Mouse (Mus musculus) layer of hippocampus, adult 8-10 months (tissue): ENCODE data around the gene Dnajb2. TPM values are rescaled to one million over a fixed set of nuclear protein-coding genes. Genes with fewer than 3 reads are reported as not detected.

ENCODE experiments used
- DNase-seq, 2 experiments: peaks; one replicate each; pipeline ENCODE4 v3.0.0; 2022; ENCODE audit warnings: low spot score in 2 of 2
- total RNA-seq, 4 experiments: library from RNA; stranded (reverse); gene quantifications; 2 replicates each; pipeline ENCODE4 v1.2.4; 2022

Dnajb2 gene
- total RNA-seq, 4 experiments from 2014 or later: 83.1 to 108 (median 93.1) TPM

DNA sequence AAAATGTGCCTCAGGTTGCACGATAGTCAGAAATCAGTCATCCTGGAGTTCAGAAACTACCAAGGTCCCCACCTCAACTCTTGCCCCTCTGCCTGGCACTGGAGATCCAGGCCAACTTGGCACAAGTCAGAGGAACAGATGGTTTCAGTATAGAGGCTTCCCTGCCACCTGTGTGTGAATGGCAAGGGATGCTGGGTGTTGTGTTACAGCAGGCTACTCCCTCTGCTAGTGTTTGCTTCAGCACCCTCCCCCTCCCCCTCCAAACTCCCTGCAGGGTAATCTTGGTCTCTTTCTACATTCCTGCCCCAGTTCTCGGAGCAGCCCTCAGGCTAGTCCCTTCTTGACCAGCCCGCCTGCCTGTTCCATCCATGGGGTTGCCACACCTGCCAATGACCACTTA is 14.3 kb downstream of the Dnajb2 start:
- DNase-seq: no peak

DNA sequence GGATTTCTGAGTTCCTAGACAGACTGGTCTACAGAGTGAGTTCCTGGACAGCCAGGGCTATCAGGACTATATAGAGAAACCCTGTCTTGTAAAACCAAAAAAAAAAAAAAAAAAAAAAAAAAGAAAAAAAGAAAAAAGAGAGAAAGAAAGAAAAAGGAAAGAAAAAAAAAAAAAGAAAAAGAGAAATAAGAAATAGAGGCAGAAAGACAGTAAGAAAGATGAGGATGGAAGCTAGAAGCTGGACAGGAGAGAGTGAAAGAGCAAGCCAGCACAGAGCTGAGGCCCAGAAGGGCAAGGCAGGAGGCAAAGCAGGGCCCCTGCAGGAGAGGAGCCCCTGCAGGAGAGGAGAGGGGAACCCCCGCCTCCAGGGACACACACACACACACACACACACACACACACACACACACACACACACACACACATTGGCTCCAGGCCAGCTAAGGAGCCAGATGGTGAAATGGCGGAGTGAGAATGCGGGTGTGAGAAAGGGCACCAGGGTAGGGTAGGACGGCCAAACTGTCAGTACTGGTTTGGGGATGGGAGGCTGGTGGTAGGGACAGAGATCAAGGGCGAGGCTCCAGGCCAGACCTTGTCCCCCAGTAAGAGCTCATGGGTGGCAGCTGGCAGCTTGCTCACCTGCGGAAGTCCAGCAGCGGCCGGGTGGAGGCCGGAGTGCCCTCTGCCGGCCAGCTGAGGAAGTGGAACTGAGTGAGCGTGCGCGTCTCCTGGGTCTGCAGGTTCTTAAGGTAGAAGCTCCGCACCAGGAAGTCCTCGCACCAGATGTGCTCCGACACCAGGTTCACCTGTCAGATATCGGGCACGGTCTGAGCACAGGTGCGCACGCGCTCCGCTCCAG is 15.1 kb downstream of the Dnajb2 start:
- DNase-seq: no peak

DNA sequence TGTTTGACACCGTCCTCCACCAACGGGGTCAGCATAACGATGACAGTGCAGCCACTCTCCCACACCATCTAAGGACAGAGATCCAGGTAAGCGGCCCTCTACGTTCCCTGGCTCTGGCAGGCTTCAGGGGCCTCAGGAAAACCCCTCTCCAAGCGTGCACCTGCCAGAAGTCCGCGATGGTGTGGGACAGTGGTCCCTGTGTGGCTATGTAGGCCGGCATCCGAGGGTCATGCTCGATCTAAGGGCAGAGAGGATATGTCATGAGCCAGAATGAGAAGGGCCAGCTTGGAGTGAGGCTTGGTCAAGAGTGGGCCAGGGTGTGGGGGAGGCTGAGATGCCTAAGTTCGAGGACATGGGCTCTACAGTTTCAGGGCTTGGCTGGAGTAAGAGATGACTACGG is 16.1 kb downstream of the Dnajb2 start:
- no peak for DNase-seq

DNA sequence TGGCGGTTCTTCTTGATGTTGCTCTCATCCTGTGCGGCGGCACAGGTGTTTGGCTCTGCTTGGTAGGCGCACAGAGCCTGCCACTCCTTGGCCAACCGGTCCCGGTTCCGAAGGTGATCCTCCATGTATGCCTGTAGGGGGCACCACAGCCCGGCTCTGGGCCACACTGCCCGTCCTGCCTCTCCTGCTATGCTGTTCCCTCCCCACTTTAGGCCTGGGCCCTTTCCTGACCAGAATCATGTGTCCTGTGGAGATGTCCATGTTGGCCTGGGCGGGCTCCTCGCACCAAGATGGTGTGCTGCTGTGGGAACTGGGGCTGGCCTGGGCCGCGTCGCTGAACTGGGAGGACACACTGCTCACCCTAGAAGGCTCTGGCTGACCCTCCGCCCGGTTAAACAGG is 16.8 kb downstream of the Dnajb2 start:
- no peak for DNase-seq

DNA sequence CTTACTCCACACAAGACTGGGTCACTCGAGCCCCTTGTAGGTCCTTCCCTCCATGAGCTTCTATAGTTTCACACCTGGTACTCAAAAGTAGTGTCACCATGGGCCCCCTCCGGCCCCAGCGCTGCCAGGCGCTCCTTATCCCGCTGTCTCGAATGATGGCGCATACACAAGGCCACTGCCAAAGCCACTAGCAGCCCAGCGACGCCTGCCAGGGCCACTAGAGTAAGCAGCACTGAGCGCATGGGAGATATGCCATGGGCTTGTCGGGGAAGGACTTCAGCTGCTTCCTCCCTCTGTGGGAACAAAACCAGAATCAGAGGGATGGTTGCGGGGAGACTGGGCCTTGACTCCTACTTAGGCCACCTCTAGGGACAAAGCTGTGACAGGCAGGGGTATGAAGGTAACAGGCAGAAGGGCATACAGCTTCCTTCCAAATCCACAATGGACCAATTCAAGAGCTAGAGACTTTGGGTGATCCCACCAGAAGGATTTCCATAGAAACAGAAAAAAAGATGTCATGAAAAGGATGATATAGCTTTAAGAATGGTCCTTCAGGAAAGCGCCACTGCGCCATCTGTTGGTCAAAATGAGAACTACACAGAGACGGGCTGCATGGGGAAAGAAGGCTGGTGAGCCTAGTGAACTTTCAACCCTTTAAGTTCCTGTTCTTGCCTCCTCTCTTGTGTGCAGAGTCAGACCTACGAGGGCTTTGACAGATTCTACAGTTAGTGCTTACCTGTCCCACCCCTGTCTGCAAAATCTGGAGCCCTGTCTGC is 17.8 kb downstream of the Dnajb2 start:
- DNase-seq: peak in 1 of 2 experiments; percentile 85

DNA sequence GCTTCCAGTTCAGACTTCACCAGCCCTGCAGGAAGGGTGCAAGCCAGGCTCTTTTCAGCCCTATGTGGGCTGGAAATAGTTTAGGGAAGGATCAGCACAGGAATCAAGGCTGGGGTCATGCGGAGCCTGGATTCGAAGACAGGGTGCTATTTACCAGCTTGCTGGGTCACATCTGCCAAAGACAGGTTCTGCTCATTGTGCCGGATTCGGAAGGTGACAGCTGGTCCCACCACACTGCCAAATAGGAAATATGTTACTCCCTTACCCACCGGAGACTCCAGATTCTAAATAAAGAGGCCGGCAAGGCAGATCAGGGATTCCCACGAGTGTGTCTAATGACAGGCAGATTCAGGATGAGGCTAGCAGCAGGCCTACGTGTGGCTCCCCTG is 18.4 kb downstream of the Dnajb2 start:
- DNase-seq: no peak

DNA sequence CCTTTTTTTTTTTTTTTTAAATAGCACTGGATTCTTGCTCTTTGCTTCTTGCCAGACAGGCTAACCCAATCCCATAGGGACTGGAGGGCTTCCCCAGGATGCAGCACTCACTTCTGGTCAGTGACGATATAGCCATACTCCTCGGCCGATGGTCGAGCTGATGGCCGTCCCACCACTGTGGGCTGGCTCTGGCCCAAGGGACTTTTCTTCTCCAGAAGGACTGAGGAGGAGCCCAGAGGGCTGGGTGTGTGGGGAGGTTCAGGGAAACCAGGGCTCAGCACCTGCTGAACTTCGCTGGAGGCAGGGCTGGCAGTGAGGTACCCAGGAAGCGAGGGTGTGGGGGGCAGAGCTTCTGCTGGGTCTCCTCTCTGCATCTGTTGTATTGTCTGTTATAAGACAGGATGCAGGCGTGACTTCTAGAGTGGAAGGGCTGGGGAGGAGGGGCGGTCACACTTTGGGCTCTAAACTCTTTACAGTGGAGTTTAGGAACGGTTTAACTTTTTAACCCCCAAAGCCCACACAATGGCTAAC is 19.4 kb downstream of the Dnajb2 start:
- DNase-seq: no peak

DNA sequence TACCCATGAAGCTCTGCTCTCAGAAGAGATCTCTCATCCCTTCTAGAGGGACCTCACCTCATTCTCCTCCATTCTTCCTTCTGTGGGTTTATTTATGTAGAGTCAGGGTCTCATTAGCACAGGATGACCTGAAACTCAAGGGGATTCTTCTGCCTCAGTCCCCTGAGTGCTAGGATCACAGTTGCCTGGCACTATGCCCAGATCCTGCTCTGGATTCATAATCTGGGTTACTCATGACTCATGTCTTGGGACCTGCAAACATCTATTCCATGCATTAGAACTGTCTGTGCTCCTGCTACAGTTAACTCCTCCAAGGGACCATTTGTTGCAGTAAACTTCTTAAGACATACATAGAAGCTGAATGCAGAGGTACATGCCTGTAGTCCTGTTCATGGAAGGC is 25.1 kb downstream of the Dnajb2 start:
- DNase-seq: no peak

DNA sequence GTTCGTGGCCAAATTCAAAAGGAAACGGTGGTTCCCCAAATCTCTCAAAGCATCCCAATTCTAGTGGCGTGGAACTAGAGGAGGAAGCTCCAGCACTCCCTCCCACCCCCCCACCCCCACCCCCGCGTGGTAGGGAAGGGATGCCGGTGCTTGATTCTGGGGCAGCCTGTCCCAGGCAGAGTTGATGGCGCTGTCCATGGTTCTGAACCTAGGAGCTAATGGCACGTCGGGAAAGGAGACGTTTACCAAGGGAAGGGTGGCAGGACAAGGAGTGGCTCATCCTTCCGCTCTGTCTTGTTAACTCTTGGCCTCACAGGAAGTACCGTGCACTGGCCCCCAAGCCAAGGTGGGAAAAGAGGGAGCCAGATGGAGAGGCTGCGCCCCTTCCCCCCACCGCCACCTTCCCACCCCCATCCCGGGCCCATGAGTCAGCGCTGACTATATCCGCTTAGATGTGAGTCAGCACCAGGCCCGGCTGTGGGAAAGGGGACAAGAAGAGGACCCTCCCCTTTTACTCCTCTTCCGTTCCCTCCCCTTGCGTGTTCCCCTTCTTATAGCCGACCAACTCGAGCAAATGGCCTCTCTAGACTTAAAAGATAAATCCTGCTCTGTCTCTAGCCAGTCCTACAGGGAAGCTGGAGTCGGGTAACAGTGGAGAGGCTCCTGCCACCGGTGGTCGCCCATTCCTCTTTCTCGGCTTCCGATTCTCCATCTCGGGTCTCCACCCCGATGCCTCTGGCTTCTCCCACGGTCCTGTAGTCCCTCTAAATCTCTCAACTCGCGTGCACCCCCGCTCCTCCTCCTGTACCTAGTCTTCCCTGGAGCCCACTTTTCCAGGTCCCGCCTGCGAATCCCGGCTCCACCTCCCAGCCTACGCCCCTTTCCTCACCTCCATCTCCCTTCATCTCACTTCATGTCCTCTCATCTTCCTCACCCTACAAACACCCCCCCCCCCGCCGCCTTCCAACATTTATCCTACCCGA is 27.1 kb downstream of the Dnajb2 start:
- DNase-seq: no peak

DNA sequence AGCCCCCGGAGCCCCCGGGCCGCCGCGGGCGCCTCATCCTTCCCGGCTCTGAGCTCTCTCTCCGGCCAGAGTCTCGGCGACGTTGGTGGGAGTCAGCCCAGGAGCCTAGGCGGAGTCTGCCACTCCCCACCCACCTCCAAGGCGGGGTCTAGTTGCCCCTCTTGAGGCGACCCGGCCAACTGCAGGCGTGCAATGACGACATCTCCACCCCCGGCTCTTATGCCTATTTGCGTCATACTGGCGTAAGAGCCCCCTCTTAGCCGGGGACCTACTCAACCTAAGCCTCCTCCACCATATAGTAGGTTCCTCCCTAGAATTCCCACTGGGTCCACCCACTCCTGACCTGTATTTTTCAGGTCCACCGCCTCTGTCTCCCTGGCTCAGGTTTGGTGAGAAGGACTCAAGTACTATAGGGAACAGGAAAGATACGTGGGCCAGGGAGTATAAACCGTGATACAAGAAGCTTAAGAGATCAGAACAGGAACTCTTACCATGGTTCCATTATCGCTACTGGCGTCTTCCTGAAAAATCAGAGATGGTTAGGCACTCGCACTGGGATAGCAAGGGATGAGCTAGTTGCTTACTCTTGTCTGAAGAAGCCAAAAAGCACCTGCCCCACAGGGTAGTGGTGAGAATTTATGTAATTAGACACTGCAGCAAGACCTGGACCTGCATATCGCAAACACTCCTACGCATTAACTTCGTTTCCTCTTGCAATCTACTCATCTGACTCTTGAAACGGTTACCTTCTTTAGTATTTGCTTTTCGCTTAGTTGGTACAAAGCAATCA is 28.1 kb downstream of the Dnajb2 start, which contains the start of gene Ptprn:
Gene Ptprn, minus strand, starts transcription at position 412 of the 790 bp plus-strand sequence.
- DNase-seq: peak; percentile 74 to 78

DNA sequence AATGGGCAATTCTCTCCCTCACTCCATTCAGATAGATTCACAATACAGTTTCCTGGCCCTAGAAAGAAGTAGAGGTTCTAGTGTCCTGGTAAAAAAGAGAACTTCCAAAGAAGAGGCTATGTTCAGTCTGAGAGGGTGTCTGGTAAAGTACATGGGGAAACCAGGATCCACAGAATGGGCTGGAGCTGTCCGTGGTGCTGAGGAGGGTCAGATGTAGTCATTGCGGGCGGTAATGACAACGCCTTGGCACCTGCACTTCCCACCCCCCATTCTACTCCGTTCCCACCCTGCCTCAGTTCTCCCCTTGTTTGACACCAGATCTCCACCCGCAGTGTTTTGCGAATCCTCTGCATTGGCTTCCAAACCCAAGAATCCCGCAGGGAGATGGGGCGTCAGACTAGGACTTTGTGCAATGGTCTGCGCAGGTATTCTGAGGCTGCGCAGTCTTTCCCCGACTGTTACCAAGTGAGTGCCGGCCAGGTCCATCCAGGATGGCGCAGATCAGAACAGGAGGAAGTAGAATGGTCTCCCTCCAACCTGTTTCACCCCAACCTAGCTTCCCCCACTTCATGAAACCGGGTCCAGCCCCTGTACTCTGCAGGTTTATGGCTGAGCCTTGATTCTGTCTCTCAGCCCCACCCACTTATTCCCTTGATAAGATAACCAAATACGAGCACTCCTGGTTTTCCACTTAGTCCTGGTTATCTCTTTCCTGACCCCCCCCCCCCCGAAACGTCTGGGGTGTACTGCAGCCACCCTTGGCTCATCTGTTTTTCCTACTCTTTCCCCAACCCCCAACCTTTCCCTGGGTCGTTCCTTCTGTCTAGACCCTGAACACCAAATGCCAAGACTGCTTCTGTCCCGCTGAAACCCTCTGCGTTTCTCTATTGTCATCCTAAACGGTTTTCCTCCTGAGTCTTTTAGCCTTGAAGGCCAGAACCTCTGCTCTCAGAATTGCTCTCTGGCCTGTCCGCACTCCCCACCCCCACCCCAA is 41.3 kb downstream of the Dnajb2 start:
- DNase-seq: no peak

DNA sequence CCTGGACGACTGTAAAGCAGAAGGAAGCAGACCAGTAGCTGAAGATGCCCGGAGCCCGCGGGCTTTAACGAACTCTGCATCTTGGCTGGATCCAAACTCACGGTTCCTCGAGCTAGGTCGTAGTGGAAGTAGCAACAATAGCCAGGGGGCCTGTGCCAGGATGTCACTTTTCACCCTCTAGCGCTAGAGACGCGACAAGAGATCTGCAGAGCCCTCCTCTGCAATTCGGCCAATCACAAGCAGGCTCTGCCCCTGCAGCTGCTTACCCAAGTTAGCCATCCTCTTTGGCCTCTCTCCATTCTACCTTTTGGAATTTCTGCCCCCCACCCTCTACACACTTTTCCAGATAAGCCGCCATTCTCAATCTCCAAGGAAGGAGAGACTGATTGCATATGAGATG is 42.0 kb downstream of the Dnajb2 start, which contains the start of gene Resp18:
Gene Resp18, minus strand, starts transcription at position 188 of the 400 bp plus-strand sequence.
- DNase-seq: peak in 1 of 2 experiments; percentile 32

DNA sequence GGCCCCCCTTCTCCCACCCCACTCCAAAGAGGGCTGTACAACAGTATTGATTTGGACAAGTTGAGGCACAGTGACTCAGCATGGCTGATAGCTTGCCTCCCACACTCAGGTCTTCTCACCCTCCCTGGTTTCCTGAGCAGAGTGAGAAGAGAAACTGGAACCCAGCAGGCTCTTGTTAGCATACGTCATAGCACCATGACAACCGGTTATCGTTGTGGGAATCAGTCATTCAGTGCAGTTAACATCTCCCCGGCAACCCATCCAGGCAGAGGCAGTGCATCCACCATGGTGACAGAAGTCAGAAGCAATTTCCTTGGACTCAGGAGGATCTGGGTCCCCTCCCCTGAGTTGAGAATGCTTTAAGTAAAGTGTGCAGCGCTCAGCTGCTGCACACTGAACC is 46.8 kb downstream of the Dnajb2 start:
- peak in 1 of 2 experiments; percentile 24 for DNase-seq

DNA sequence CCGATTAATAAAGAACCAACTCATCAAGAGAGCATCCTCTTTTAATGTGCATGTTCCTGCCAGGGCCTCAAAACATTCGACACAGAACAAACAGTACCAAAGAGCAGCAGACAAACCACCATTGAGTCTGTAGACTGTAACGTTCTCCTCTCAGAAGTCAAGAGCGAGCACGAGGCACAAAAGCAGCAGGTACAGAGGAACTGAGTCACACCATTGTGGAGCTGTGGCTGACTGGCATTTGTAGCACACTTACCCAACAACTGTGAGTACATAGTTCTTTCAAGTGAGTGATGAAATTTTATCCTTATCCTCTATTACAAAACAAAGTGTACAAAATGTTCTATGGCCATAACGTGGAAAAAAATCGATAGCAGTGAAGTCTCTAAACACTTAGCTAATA is 48.7 kb downstream of the Dnajb2 start:
- no peak for DNase-seq

DNA sequence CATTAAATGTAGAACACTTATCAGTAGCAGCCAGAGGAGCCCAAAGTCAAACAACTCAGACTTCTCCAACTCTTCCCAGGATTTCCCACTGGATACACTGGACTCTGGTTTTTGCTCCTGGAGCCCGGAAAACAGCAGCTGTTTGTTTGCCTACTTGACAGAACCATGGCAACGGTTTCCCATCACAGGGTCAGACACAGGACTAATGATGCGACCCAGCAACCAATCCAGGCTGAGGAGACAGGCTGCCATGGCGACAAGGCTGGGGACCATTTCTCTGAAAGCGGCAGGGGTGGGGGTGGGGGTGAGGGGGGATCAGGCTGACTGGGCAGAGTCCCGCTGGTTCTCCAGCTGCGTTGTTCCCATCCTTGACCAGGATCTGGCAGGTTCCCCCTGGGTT is 53.2 kb downstream of the Dnajb2 start:
- peak in 1 of 2 experiments; percentile 24 for DNase-seq

DNA sequence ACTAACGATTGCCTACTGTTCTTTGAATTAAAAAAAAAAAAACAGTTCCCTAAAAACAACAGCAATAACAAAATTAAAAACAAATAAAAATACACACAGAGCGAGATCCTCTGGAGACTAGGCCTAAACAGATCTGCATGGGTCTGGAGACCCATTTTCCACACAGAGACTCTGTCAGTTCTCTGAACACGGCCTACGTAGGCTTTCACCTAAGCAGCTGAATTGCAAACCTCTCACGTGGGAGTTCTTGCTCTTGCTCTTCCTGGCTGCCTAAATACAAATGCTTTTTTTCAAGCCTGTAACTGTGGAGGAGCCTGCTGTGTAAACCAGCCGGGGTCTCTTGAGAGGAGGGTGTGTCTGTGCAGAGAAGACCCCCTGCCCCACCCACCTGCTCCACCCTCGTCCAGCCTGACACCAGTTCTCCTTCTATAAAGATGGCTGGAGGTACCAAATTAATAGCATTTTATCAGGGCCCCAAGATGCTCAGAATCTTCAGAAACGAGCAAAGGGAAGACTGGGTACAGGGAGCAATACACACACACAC is 53.8 kb downstream of the Dnajb2 start:
- no peak for DNase-seq

DNA sequence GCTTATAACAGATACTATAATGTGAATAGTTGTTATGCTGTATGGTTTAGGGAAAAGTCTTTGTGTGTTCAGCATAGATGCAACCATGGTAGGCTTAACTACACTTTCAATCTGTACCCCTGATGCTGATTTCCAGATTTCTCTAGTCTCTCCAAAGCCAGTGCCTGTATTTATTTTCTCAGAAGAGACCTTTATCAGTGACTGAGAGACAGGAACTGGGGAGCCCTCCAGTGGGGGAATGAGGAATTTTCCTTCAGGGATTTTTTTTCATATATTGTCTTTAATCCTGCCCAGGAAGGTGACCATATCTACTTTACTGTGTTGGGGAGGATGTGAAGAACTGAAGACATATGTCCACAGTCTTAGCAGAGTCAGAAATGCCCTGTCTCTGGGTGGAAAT is 54.4 kb downstream of the Dnajb2 start:
- peak in 1 of 2 experiments; percentile 66 for DNase-seq

DNA sequence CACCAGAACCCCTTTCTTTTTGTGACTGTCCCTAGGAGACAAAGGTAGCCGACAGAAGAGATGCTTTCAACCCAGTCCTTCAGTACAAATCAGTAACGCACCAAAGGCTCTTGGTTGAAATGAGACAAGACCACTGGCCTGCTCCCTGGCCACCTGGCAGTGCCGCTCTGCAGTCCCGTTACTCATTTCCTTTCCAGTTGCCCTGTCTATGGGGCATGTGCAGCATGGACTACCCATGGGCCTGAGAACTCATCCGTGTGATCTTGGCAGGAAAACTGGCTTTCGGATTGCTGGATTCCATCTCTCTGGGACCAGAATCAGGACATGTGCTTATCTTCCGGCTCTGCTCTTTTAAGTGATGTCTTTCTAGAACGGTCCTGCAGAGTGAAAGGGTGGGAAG is 55.1 kb downstream of the Dnajb2 start:
- no peak for DNase-seq
